Mouse (Mus musculus) hindbrain, embryonic 16.5 days (tissue): ENCODE measurements at regions not wholly inside any gene's neighbourhood (a gene's known extent, or its start where the extent isn't known, plus 50 kb on each side); places are given as distances from the start of the nearest gene placed in this dataset.

Source experiments
- ATAC-seq: fragments of 200-750 bp; cut with Nextera tagmentation; 2 replicates; pipeline ENCODE4 v1.8.0; 2017; ENCODE audit warnings: moderate TSS enrichment, moderate library complexity
- H3K27ac ChIP-seq: fragments of 300-500 bp; sonication (generic); 2 replicates; pipeline ENCODE4 v1.5.1; 2014; ENCODE audit warnings: low read depth, mild to moderate bottlenecking, control low read depth, low read length, moderate library complexity
- H3K27me3 ChIP-seq: fragments of 300-500 bp; sonication (generic); replicated peaks from 2 replicates; pipeline ENCODE4 v1.6.1; 2014; ENCODE audit warnings: low read length; ENCODE audit not compliant: control insufficient read depth, insufficient read depth
- H3K36me3 ChIP-seq: fragments of 300-500 bp; sonication (generic); 2 replicates; pipeline ENCODE4 v1.6.1; 2014; ENCODE audit warnings: mild to moderate bottlenecking, low read length, moderate library complexity, mixed read lengths; ENCODE audit not compliant: control insufficient read depth, insufficient read depth
- H3K4me1 ChIP-seq: fragments of 300-500 bp; sonication (generic); 2 replicates; pipeline ENCODE4 v1.6.1; 2014; ENCODE audit warnings: low read depth, low read length; ENCODE audit not compliant: control insufficient read depth, insufficient read depth
- H3K4me2 ChIP-seq: fragments of 300-500 bp; sonication (generic); 2 replicates; pipeline ENCODE4 v1.6.1; 2014; ENCODE audit warnings: mild to moderate bottlenecking, low read length, control low read depth, moderate library complexity
- H3K4me3 ChIP-seq: fragments of 300-500 bp; sonication (generic); 2 replicates; pipeline ENCODE4 v1.5.1; 2014; ENCODE audit warnings: mild to moderate bottlenecking, low read length, control low read depth, moderate library complexity
- H3K9ac ChIP-seq: fragments of 300-500 bp; sonication (generic); 2 replicates; pipeline ENCODE4 v1.6.1; 2014; ENCODE audit warnings: low read depth, mild to moderate bottlenecking, control low read depth, low read length, moderate library complexity
- H3K9me3 ChIP-seq: fragments of 300-500 bp; sonication (generic); 2 replicates; pipeline ENCODE4 v1.6.1; 2014; ENCODE audit warnings: mild to moderate bottlenecking, low read length, moderate library complexity; ENCODE audit not compliant: control insufficient read depth
- WGBS: fragments of 180-500 bp; shearing (Covaris S2); extraction: QIAGEN DNeasy Blood & Tissue Kit; methylation state at CpG from one replicate; pipeline ENCODE4 v1.1.7; 2014; 5-methylcytosine and 5-hydroxymethylcytosine counted together

DNA sequence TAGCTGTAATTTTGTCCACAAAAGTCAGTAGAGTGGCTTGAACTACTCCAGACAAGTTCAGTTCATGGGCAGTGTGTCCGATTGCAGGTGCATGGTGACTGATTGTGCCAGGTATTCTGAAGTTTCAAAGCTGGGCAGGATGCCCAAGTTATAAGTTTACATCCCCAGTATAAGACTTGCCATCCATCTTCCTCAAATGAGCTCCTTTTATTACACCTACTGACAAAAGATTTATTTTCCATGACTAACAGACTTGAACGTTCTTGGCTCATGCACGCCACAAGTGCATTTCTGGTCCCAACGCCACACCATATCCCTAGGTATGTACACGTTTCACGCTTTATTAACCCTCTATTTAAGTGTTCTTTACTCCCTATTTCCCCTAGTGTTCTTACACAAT is 117.4 kb upstream of the Etl4 start:
- no peak for ATAC-seq
- H3K4me2 ChIP-seq, result no peak overlapping the region
- WGBS, result 64% methylated on average over 6 of the region's 6 CpGs

DNA sequence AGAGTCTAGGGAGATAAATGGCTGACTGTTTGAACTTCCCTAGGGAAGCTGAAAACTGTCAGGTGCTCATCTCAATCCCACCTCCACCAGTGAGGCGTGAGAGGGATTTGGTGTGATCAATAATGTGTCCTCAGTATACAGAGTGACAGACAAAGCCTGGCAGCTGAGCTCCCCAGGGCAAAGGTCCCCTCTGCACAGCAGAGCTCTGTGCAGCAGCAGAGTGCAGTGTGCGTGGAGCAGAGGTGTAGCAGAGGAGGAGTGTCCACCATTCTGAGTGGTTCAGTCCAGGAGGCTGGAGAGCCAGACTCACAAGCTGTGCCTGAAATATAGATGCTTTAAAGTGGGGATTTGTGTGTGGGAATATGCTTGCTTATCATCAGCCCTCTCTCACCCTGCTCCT is 112.8 kb upstream of the Etl4 start:
- no peaks in the 10 kb centered on the region for H3K36me3 ChIP-seq
- ATAC-seq, result no peak
- 39% methylated on average over 2 of the region's 2 CpGs for WGBS
- H3K27me3 ChIP-seq, result no peaks in the 10 kb centered on the region
- no peaks in the 10 kb centered on the region for H3K4me1 ChIP-seq
- no peak overlapping the region for H3K4me3 ChIP-seq
- H3K27ac ChIP-seq, result no peak overlapping the region
- H3K4me2 ChIP-seq, result no peak overlapping the region
- no peak overlapping the region for H3K9ac ChIP-seq
- H3K9me3 ChIP-seq, result no peaks in the 10 kb centered on the region

More for the DNA sequence above, 117.4 kb upstream of the Etl4 start:
- Histone ChIP-seq H3K9ac (no peak overlapping the region), H3K36me3 (no peaks in the 10 kb centered on the region), H3K4me1 (no peaks in the 10 kb centered on the region), H3K27ac (no peak overlapping the region), H3K27me3 (no peaks in the 10 kb centered on the region), H3K4me3 (no peak overlapping the region), H3K9me3 (no peaks in the 10 kb centered on the region)
